Mouse (Mus musculus): ENCODE data around the gene Slc25a18.

GRCm38 (mm10) chr6:120777533-120777932 lies 4.2 kb downstream of the Slc25a18 start:
- TF ChIP-seq CTCF (IDR thresholded peaks at IDR 0.05; ENCODE audit: borderline replicate concordance, insufficient read depth, low read length) = no peak
- TF ChIP-seq POLR2A (IDR thresholded peaks at IDR 0.05; ENCODE audit: low read depth, low read length) = no peak
